Mouse (Mus musculus) layer of hippocampus, adult 8-10 months (tissue): ENCODE results near the gene Heatr5a. TPM values are rescaled to one million over a fixed set of nuclear protein-coding genes. Genes with fewer than 3 reads are reported as not detected.

Experiments
- total RNA-seq, 4 experiments: library from RNA; stranded (reverse); gene quantifications; 2 replicates each; pipeline ENCODE4 v1.2.4; 2022

Heatr5a gene
- total RNA-seq, 4 experiments from 2014 or later: 8.0 to 12.4 (median 11.2) TPM

Other genes starting within 250 kb of the Heatr5a start
- gene Hectd1, start 141.8 kb downstream of the Heatr5a start, total RNA-seq: 10 to 100 TPM; 76.0 to 86.8 (median 83.3) TPM
- gene Dtd2, start 35.2 kb upstream of the Heatr5a start, total RNA-seq: 10 to 100 TPM in 1 of 4 experiments, 1 to 10 TPM in 3; 8.1 to 12.5 (median 9.5) TPM
- gene Gpr33, start 56.7 kb upstream of the Heatr5a start, total RNA-seq: not detected
- gene Nubpl, start 126.4 kb upstream of the Heatr5a start, total RNA-seq: 1 to 10 TPM; 4.0 to 5.1 (median 4.9) TPM